Mouse (Mus musculus): ENCODE results near the gene Cyp2j12.
"Not testable (repeated sequence)": the region's sequence is repeated elsewhere in the genome, so short reads cannot be mapped to it uniquely, and the experiment has no call there.

The Cyp2j12 gene

GRCm38 (mm10) chr4:96140732-96141467 lies at the start of gene Cyp2j12:
Gene Cyp2j12 (minus strand): TSS chr4:96141152.
- no peak for DNase-seq

GRCm38 (mm10) chr4:96189321-96189720 lies 48.4 kb upstream of the Cyp2j12 start:
- DNase-seq, result not testable (repeated sequence)

GRCm38 (mm10) chr4:96188671-96189070 lies 47.7 kb upstream of the Cyp2j12 start:
- not testable (repeated sequence) for DNase-seq

GRCm38 (mm10) chr4:96188146-96188545 lies 47.2 kb upstream of the Cyp2j12 start:
- not testable (repeated sequence) for DNase-seq

GRCm38 (mm10) chr4:96184716-96185115 lies 43.8 kb upstream of the Cyp2j12 start:
- not testable (repeated sequence) for DNase-seq

GRCm38 (mm10) chr4:96162839-96163238 lies 21.9 kb upstream of the Cyp2j12 start:
- DNase-seq, result no peak

GRCm38 (mm10) chr4:96161575-96161974 lies 20.6 kb upstream of the Cyp2j12 start:
- DNase-seq, result no peak

- no peak for DNase-seq
These were observed 1.7 kb downstream of the Cyp2j12 start for GRCm38 (mm10) chr4:96139226-96139625.

GRCm38 (mm10) chr4:96134246-96134645 lies 6.7 kb downstream of the Cyp2j12 start:
- DNase-seq, result no peak

- DNase-seq, result peak; percentile 49
These were observed 44.1 kb downstream of the Cyp2j12 start for GRCm38 (mm10) chr4:96096841-96097240.

GRCm38 (mm10) chr4:96091869-96092268 lies 49.1 kb downstream of the Cyp2j12 start:
- no peak for DNase-seq

- DNase-seq, result not testable (repeated sequence)
These were observed 51.5 kb downstream of the Cyp2j12 start for GRCm38 (mm10) chr4:96089356-96090048.

GRCm38 (mm10) chr4:96078308-96078707 lies 62.6 kb downstream of the Cyp2j12 start:
- DNase-seq, result no peak

GRCm38 (mm10) chr4:96077261-96078125 lies 63.5 kb downstream of the Cyp2j12 start, which contains the start of gene Cyp2j13:
Gene Cyp2j13 (minus strand): TSS chr4:96077546.
- DNase-seq, result peak; percentile 61

- no peak for DNase-seq
These were observed 78.9 kb downstream of the Cyp2j12 start for GRCm38 (mm10) chr4:96062045-96062444.

- no peak for DNase-seq
These were observed 80.8 kb downstream of the Cyp2j12 start for GRCm38 (mm10) chr4:96060106-96060505.
